Comparison of ENCODE assay signal across 10 mouse cellular contexts in the genomic region with DNA sequence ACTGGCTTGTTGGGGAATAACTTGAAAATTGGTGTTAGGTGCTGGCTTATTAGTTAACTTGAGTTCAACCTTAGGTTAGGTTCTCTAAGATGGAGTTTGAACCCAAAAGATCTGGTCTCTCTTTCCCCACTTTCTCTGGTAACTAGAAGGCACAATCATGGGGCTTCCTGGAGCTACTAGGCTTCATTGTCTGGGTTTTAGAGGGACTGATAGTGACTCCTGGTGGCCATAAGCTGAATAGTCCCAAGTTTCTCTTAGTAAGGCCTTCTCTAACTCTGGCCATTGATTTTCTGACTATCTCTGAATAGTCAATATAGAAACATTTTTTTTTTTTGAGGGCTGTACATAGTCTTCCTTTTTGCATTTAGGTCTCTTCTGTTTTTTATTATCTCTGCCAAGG.
DNase-seq lines count a peak whose midpoint lies in the region; ATAC-seq and TF ChIP-seq lines count a peak whose summit lies in the region.
"Had no signal": no experiment of that assay in that cellular context is flagged by ENCODE, and none has a peak within 500 bp of the region (broad histone marks: within the 10 kb centered on the region; RNA-seq: fewer than 3 reads in every experiment).

No protein-coding gene starts in this region.

- H3K4me3 ChIP-seq in kidney, embryonic 16.5 days (ENCODE audit: low read length), result no peak overlapping the region
- H3K4me3 ChIP-seq in ES-E14 (ENCODE audit: insufficient read depth in 1 of 2, low read depth in 1 of 2, low read length in 2 of 2, poor library complexity in 1 of 2, severe bottlenecking in 1 of 2), result no peak overlapping the region
- H3K4me3 ChIP-seq in forebrain, embryonic 15.5 days, result no peak overlapping the region
- H3K4me3 ChIP-seq: neural tube, embryonic 13.5 days had no signal

- H3K27ac ChIP-seq in kidney, embryonic 16.5 days (ENCODE audit: low read length), result no peak overlapping the region
- no peak overlapping the region for H3K27ac ChIP-seq in ES-E14 (ENCODE audit: insufficient read depth, low read depth, low read length, poor library complexity, severe bottlenecking)
- no peak overlapping the region for H3K27ac ChIP-seq in forebrain, embryonic 15.5 days (replicated peaks)
- H3K27ac ChIP-seq: neural tube, embryonic 13.5 days had no signal

- peak; percentile 9 to 30 for DNase-seq in kidney, adult 8-10 months
- DNase-seq in ES-E14 (ENCODE audit: low read depth, low spot score), result peak; percentile 42
- DNase-seq in forelimb bud, embryonic 11.5 days (ENCODE audit: low read depth, low spot score), result peak; percentile 2
- peak; percentile 28 for DNase-seq in retina, embryonic 14.5 days (ENCODE audit: low spot score)
- no peak for DNase-seq in right cerebral cortex, postnatal 4 days
- DNase-seq in left cerebral cortex, postnatal 36 days (ENCODE audit: low spot score in 2 of 2), result no peak

- no peak overlapping the region for H3K4me2 ChIP-seq in kidney, embryonic 16.5 days (replicated peaks; ENCODE audit: low read depth, low read length)
- H3K4me2 ChIP-seq in forebrain, embryonic 15.5 days (replicated peaks), result no peak overlapping the region
- H3K4me2 ChIP-seq: neural tube, embryonic 13.5 days had no signal

- no peak overlapping the region for H3K9ac ChIP-seq in kidney, embryonic 16.5 days (replicated peaks; ENCODE audit: low read length)
- H3K9ac ChIP-seq in ES-E14 (ENCODE audit: insufficient read depth, low read depth, low read length, poor library complexity, severe bottlenecking), result no peak overlapping the region
- no peak overlapping the region for H3K9ac ChIP-seq in forebrain, embryonic 15.5 days (replicated peaks)
- H3K9ac ChIP-seq: neural tube, embryonic 13.5 days had no signal

- H3K9me3 ChIP-seq in kidney, embryonic 16.5 days (ENCODE audit: low read length), result no peaks in the 10 kb centered on the region
- H3K9me3 ChIP-seq in ES-E14 (ENCODE audit: control insufficient read depth, insufficient read depth, low read depth, low read length), result no peaks in the 10 kb centered on the region
- peaks cover 4% of the 10 kb centered on the region; the same call in 1 of the 2 replicates for H3K9me3 ChIP-seq in forebrain, embryonic 15.5 days
- H3K9me3 ChIP-seq: neural tube, embryonic 13.5 days had no signal

- no peaks in the 10 kb centered on the region for H3K36me3 ChIP-seq in kidney, embryonic 16.5 days (ENCODE audit: insufficient read depth, low read length)
- H3K36me3 ChIP-seq in ES-E14 (ENCODE audit: control insufficient read depth, insufficient read depth, low read length, poor library complexity, severe bottlenecking), result no peaks in the 10 kb centered on the region
- H3K36me3 ChIP-seq in forebrain, embryonic 15.5 days, result no peaks in the 10 kb centered on the region
- H3K36me3 ChIP-seq: neural tube, embryonic 13.5 days had no signal

- intact Hi-C loops in left cerebral cortex, postnatal 36 days (cut with DNase I), result no loop called here

- in situ Hi-C loops in ES-E14 (cut with MboI; ENCODE audit: low sequenced_read_pairs in 2 of 2, unreplicated experiment in 2 of 2), result no loop called here

- H3K27me3 ChIP-seq in kidney, embryonic 16.5 days (ENCODE audit: insufficient read depth, low read length), result no peaks in the 10 kb centered on the region
- H3K27me3 ChIP-seq in forebrain, embryonic 15.5 days, result no peaks in the 10 kb centered on the region
- H3K27me3 ChIP-seq: neural tube, embryonic 13.5 days had no signal

- H3K4me1 ChIP-seq in kidney, embryonic 16.5 days (ENCODE audit: insufficient read depth, low read length), result no peaks in the 10 kb centered on the region
- no peaks in the 10 kb centered on the region for H3K4me1 ChIP-seq in ES-E14 (ENCODE audit: control insufficient read depth in 2 of 2, insufficient read depth in 2 of 2, low read length in 2 of 2, poor library complexity in 1 of 2)
- no peaks in the 10 kb centered on the region for H3K4me1 ChIP-seq in forebrain, embryonic 15.5 days
- H3K4me1 ChIP-seq: neural tube, embryonic 13.5 days had no signal

- no peak for ATAC-seq in kidney, embryonic 16.5 days (ENCODE audit: low FRiP score, low TSS enrichment)
- ATAC-seq in forebrain, embryonic 15.5 days (replicated peaks), result no peak
- ATAC-seq: hindbrain, embryonic 16.5 days had no signal

TF ChIP-seq in ES-E14, 5 proteins besides CTCF, POLR2A, EP300 and RAD21:
- TF ChIP-seq ZC3H11A (IDR thresholded peaks at IDR 0.05; ENCODE audit: borderline replicate concordance, low read depth, low read length), result peak; percentile 69; the same call in 1 of the 2 replicates
- TF ChIP-seq CHD2 (IDR thresholded peaks at IDR 0.05; ENCODE audit: low read depth, low read length), result no peak
- TF ChIP-seq MAFK (IDR thresholded peaks at IDR 0.05; ENCODE audit: insufficient read depth, low read depth, low read length), result 0 out of 2 replicates have a peak, but pooled peaks have one; percentile 7
TF ChIP-seq in ES-E14: peak in this region for 2.

Comparison
In these comparisons a context has a peak if more than half of its experiments do, and no peak if none do; other contexts are left out.
1. DNase-seq: peak in kidney, adult 8-10 months (2 of 2), ES-E14 (single experiment), forelimb bud, embryonic 11.5 days (single experiment) and retina, embryonic 14.5 days (single experiment); none in right cerebral cortex, postnatal 4 days (single experiment) and left cerebral cortex, postnatal 36 days (0 of 2).